Mouse (Mus musculus) ES-Bruce4 (cell line): ENCODE measurements around the gene Glycam1. TPM values are rescaled to one million over a fixed set of nuclear protein-coding genes. Genes with fewer than 3 reads are reported as not detected.
A peak's percentile ranks its signal among the peaks of the same experiment; 100 is the strongest.

ENCODE experiments used
- H3K27ac ChIP-seq: 2 replicates; pipeline ENCODE4 v1.5.1; 2012; ENCODE audit warnings: low read length, inconsistent platforms; ENCODE audit not compliant: insufficient read depth
- H3K27me3 ChIP-seq: 2 replicates; pipeline ENCODE4 v1.6.1; 2012; ENCODE audit warnings: mild to moderate bottlenecking, low read length, inconsistent platforms; ENCODE audit not compliant: control insufficient read depth, poor library complexity, insufficient read depth, severe bottlenecking
- H3K36me3 ChIP-seq: 2 replicates; pipeline ENCODE4 v1.6.1; 2012; ENCODE audit warnings: inconsistent platforms, mild to moderate bottlenecking, low read length, moderate library complexity; ENCODE audit not compliant: control insufficient read depth, poor library complexity, insufficient read depth, severe bottlenecking
- H3K4me1 ChIP-seq: one replicate; pipeline ENCODE4 v1.8.1; 2011; ENCODE audit warnings: low read length; ENCODE audit not compliant: control insufficient read depth, insufficient read depth
- H3K4me3 ChIP-seq: 2 replicates; pipeline ENCODE4 v1.5.1; 2011; ENCODE audit warnings: low read depth, mild to moderate bottlenecking, low read length
- H3K9ac ChIP-seq: 2 replicates; pipeline ENCODE4 v1.6.1; 2012; ENCODE audit warnings: low read depth, mild to moderate bottlenecking, inconsistent platforms; ENCODE audit not compliant: poor library complexity, severe bottlenecking
- H3K9me3 ChIP-seq: replicated peaks from 2 replicates; pipeline ENCODE4 v1.6.1; 2012; ENCODE audit warnings: mild to moderate bottlenecking, low read length, inconsistent platforms; ENCODE audit not compliant: control insufficient read depth, poor library complexity, insufficient read depth, severe bottlenecking
- CTCF ChIP-seq: IDR thresholded peaks from one replicate; pipeline ENCODE4 v1.8.1; 2011; ENCODE audit warnings: low read depth, low read length
- EP300 ChIP-seq: IDR thresholded peaks from 2 replicates; pipeline ENCODE4 v1.6.1; 2011; ENCODE audit warnings: low read depth, low read length; ENCODE audit not compliant: insufficient read depth
- POLR2A ChIP-seq: IDR thresholded peaks from one replicate; pipeline ENCODE4 v1.8.1; 2011; ENCODE audit warnings: low read length; ENCODE audit not compliant: insufficient read depth
- polyA plus RNA-seq: library from polyadenylated mRNA; stranded (reverse); fragments of >200 nt; gene quantifications from 2 replicates; pipeline ENCODE4 v1.2.4, GENCODE M21; 2011; ENCODE audit warnings: low read depth; ENCODE audit not compliant: missing spikeins, insufficient read depth, insufficient read length

The Glycam1 gene
- polyA plus RNA-seq, 1 experiment, result not detected

DNA sequence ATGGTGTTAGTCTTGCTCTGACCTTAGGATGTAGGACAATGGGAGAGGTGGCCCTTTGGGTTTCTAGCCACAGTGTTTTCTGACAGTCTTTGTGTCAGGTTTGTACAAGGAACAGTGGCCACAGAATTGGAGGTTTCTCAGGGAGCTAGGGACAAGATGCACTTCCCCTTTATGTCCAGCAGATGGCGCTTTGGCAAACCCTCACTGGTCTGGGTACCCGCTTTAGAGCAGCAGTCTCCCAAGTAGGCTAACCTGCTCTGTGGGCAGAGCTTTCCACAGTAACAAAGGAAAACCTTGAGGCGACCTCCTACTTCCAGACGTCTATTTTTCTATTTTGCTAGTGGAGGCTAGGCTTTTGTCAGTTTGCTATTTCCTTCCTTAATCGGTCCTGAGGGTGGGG is 34.5 kb downstream of the Glycam1 start:
- H3K9ac ChIP-seq, result no peak overlapping the region
- no peak overlapping the region for H3K4me3 ChIP-seq
- no peaks in the 10 kb centered on the region for H3K27me3 ChIP-seq
- H3K36me3 ChIP-seq, result no peaks in the 10 kb centered on the region
- no peaks in the 10 kb centered on the region for H3K4me1 ChIP-seq
- H3K27ac ChIP-seq, result no peak overlapping the region
- TF ChIP-seq EP300 (no peak), CTCF (peak; percentile 94)
- H3K9me3 ChIP-seq, result no peaks in the 10 kb centered on the region

DNA sequence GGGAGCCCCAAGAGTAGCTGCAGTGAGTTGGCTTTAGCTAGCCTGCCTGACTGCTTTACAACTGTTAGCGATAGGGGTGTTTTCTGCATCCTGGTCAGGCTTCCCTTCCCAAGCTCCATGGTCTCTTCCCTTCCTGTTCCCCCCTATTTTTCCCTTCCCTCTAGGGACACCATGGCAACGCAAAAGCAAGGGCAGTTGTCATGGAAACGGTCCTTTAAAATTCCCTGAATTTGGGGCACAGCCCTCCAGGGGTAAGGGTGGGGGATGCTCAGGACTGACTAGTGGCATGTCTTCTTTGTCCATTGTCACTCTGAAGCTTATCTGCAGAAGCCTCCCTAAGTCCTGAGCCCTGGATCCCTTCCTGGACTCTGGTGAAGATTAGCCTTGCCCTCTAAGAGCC is 41.7 kb downstream of the Glycam1 start:
- H3K9ac ChIP-seq, result no peak overlapping the region
- no peaks in the 10 kb centered on the region for H3K36me3 ChIP-seq
- H3K9me3 ChIP-seq, result no peaks in the 10 kb centered on the region
- peaks cover 9% of the 10 kb centered on the region for H3K4me1 ChIP-seq
- no peak overlapping the region for H3K4me3 ChIP-seq
- H3K27me3 ChIP-seq, result no peaks in the 10 kb centered on the region
- TF ChIP-seq CTCF (no peak), EP300 (no peak), POLR2A (no peak)
- 0 out of 2 replicates have a peak overlapping the region, but pooled peaks have one; percentile 44 for H3K27ac ChIP-seq

DNA sequence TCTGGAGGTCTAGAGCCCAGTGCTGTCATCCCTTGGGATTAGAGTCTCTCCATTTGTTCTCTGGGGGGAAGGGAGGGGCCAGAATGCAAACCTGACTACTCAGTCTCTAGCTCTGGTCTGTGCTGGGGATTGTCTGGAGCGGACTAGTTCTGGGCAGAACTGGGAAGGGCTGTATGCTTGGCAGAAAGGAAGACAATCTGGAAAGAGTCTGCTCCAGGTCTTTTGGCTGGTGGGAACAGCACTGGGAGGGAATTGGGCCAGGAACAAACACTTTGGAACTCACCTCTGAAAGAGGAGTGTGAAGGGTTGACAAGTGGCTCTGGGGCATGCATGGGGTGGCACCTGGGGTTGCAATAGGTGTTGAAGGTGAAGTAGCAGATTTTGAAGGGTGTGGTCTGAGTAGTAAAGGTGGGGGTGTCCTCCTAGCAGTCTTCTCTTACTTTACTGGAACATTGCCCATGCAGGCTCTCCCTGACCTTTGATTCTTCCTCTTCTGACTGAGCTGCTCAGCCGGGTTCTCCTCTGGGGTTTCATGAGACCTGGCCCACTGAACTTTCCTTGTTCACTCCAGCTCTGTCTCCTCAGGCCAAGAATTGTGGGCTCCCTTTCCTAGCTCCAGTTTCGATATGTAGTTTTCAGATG is 42.3 kb downstream of the Glycam1 start:
- Histone ChIP-seq H3K27me3 (no peaks in the 10 kb centered on the region), H3K4me1 (peaks cover 9% of the 10 kb centered on the region), H3K36me3 (no peaks in the 10 kb centered on the region), H3K27ac (peak overlapping the region; percentile 44), H3K9ac (no peak overlapping the region), H3K9me3 (no peaks in the 10 kb centered on the region), H3K4me3 (no peak overlapping the region)
- TF ChIP-seq POLR2A (no peak), CTCF (no peak), EP300 (no peak)

DNA sequence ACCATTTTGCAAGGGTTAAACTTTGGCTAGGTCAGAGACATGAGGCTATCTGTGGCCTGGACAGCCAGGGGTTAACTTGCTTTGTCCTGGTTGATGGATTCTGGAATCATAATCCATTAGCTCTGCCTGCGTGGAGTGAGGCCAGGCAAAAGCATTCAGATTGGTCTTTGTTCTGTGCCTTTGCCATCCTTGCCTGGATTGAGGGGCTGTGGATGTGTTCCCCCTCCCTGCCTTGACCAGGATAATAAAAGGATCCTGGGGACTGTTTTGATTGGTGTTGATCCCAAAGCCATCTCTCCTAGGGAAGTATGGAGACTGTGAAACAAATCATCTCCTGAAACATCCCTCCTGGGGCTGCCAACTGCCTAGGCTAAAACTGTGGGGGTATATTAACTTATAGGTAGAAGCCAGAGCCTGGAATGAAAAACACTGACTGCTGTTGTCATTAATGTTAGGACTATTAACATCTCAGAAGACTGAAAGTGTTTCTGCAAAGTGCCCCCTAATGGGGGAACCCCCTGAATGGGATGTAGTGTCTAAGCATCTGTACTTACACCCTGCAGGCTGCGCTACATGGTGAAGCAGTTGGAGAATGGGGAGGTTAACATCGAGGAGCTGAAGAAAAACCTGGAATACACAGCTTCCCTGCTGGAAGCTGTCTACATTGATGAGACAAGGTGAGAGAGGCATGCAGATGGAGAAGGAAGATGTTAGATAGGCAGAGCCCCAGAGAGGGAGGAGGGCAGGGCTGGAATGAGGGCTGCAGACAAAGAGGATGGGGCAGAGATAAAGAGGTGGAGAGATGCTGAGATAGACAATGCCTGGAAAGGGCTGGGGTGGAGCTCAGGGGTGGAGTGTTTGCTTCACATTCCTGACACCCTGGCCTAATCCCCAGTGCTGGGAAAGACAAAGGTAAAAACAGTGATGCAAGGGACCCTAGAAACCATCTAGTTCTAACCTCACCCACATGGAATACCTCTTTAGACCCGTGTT is 45.2 kb downstream of the Glycam1 start:
- H3K4me3 ChIP-seq, result no peak overlapping the region
- no peaks in the 10 kb centered on the region for H3K36me3 ChIP-seq
- no peak for TF ChIP-seq POLR2A
- TF ChIP-seq EP300, result peak; percentile 98
- TF ChIP-seq CTCF, result no peak
- no peaks in the 10 kb centered on the region for H3K9me3 ChIP-seq
- H3K27ac ChIP-seq, result peak overlapping the region; percentile 97
- no peaks in the 10 kb centered on the region for H3K27me3 ChIP-seq
- peaks cover 9% of the 10 kb centered on the region for H3K4me1 ChIP-seq
- H3K9ac ChIP-seq, result no peak overlapping the region

DNA sequence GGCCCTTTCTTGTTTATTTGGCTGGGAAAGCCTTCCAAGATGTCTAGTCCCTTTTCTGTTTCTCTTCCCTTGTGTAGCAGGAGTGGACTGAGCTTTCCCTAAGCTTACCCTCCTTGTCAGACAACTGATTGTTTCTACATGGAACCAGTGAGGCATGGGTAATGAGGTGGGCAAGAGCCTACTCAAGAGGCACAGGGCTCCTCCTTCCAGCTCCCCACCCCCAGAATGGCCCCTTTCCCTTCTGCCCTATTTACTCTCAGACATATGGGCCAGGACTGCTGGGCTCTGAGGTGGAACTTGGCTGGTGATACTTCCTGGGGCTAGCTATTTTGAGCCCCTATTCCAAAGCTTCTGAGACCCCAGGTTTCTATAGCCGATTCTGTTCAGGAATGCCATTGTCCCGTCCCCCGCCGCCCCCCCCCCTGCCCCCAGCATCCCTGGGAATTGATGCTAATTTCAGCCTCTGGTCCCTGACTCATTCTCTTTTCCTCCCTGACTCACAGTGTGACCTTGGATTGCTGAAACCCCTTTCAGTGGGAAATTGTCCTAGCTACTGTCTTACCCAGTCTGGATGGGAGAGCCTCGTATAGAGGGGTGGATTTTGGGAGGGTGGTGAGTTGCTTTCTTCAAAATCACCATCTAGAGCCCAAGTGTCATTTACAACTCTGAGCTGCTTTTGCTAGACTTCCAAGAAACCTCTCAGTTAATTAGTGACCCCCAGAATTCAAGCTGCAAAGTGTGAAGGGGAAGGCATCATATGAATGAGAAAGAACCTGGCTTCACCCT is 46.1 kb downstream of the Glycam1 start:
- H3K4me3 ChIP-seq, result no peak overlapping the region
- H3K9ac ChIP-seq, result no peak overlapping the region

More for the DNA sequence above, 46.1 kb downstream of the Glycam1 start:
- Histone ChIP-seq H3K36me3 (no peaks in the 10 kb centered on the region), H3K27me3 (no peaks in the 10 kb centered on the region), H3K27ac (peak overlapping the region; percentile 98), H3K4me1 (peaks cover 9% of the 10 kb centered on the region), H3K9me3 (no peaks in the 10 kb centered on the region)
- TF ChIP-seq POLR2A, result no peak
- no peak for TF ChIP-seq CTCF
- TF ChIP-seq EP300, result no peak
